Mouse (Mus musculus) hindlimb bud, embryonic 11.5 days (tissue): ENCODE results near the gene Ankrd44.
"Not testable (repeated sequence)": the region's sequence is repeated elsewhere in the genome, so short reads cannot be mapped to it uniquely, and the experiment has no call there.

Experiments
- DNase-seq: peaks from one replicate; pipeline ENCODE4 v3.0.0-alpha.2; 2012; ENCODE audit warnings: low read depth, low spot score; ENCODE audit errors: extremely low spot score

Ankrd44 gene

GRCm38 (mm10) chr1:54925971-54926771 lies at the start of gene Ankrd44:
Gene Ankrd44 (minus strand): TSS chr1:54926387.
- no peak for DNase-seq

DNA sequence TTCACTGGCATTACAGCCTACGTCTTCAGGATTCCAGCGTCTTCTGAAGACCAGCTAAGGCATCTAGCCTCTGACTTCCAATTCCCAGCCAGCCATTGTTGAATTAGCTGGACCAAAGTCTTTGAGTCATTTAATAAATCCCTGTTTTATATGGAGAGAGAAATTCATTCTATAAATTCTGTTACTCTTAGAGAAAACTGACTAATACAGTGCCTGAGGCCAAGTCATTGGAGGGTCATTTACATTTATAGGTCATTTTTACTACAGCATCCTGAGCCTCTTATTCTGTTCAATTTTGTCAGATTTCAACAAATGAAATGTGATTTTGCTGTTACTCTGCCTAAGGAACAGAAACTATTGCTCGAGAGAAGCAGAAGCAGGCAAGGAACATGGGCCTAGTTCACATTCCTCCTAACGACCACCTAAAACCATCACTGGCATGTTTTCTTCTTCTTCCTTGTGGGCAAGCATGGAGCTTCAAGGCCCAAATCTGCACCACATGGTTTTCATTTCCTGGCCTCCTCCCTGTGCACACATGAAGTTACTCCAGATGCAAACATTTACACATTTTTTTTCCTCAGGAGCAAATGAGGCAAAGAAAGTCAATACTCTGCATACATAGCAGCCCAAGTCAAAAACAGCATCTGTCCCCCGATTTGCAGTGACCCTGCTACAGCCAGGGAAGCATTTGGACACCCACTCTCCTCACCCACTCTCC lies 45.7 kb upstream of the Ankrd44 start:
- DNase-seq, result peak; percentile 35

GRCm38 (mm10) chr1:54966858-54967257 lies 40.7 kb upstream of the Ankrd44 start:
- no peak for DNase-seq

GRCm38 (mm10) chr1:54965159-54965995 lies 39.2 kb upstream of the Ankrd44 start:
- DNase-seq, result no peak

DNA sequence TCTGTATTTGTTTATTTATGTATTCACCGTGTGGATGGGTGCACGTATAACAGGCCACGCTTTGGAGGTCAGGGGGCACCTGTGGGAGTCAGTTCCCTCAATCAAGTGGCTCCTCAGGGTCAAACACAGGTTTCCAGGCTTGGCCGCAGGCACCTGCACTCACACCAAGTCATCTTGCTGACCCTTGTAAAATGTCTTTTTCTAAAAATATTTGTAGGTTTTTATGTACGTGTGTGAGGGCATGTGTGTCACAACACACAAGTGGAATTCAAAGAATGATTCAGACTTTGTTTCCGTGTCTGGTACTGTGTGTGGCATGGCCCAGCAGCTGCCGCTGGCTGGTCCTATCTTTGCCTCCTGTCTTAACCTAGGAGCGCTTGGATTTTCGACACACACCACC lies 35.5 kb upstream of the Ankrd44 start:
- no peak for DNase-seq

DNA sequence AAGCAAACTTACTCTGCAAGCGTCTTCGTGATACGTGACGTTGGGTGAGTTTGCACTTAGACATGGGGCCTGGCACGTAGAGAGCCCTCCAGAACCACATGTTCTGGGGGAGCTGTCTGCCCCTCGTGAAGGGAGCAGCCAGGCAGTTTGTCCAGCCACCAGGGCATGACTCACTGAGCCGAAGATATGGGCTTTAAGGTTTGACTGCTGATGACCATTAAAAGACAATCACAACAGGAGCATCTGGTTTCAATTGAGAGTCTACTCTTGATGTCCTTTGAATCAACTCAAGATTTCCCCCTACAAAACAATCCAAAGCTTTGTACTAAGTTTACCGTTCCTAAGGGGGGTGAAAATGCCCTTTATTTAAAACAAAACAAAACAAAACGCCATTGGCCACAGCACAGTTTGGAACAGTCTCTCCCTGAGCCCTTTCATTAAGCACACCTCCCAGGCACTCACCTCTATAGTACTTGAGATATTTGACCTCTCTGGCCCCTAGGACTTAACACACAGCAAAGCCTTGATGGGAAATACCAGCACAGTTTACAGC lies 34.5 kb upstream of the Ankrd44 start:
- DNase-seq, result peak; percentile 42

DNA sequence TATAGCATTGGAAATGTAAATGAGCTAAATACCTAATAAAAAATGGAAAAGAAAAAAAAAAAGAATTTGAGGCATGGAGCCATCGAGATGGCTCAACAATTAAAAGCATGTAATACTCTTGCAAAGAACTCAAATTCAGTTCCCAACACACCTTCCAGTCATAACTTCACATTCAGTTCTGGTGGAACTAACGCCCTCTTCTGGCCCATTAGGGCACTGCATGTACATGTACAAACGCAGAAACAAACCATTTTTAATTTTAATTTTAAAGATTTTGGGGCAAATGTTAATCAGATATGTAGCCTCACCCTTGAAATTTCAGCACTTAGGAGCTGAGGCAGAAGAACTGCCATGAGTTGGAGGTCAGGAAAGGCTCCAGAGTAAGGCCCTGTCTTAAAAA lies 32.3 kb upstream of the Ankrd44 start:
- DNase-seq, result no peak

DNA sequence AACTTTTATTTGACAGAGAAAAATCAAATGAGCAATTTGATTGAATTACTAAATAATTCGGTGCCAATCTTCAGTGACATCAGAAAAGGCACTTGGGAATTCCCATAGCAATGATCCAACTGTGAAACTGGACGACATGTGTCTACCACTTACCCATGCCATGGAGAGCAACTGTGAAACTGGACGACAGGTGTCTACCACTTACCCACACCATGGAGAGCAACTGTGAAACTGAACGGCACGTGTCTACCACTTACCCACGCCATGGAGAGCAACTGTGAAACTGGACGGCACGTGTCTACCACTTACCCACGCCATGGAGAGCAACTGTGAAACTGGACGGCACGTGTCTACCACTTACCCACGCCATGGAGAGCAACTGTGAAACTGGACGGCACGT lies 30.8 kb upstream of the Ankrd44 start:
- DNase-seq, result not testable (repeated sequence)

- no peak for DNase-seq
Measured at GRCm38 (mm10) chr1:54954856-54955255, 28.7 kb upstream of the Ankrd44 start.

DNA sequence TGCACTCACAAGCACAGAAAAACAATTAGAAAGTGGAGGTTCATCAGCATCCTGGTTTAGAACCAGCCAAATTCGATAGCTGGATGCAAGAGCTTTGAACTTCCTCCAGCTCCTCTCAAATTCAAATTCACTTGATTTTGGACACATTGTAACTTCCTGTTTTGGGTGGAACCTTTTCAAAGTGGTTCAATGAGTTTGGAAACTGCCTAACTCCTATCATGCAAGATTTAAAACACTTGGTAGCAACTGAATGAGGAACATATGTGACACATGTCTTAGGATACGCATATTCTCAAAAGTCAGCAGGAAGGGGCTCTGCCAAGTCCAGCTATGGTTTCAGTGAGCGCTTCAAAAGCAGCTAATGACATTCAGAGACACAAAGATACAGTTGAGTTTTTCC lies 18.5 kb upstream of the Ankrd44 start:
- no peak for DNase-seq

DNA sequence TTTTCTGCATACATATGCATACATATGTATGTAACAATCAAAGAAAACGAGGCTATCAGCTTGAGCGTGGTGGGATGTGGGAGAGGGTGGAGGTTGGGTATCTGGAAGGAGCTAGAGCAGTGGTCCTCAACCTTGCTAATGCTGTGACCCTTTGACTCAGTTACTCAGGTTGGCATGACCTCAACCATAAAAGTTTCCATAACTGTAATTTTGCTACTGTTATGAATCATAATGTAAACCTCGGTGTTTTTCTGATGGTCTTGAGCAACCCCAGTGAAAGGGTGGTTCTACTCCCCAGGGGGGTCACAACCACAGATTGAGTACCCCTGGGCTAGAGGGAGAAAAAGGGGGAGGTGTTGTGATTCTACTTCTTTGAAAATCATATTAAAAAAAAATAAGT lies 9.3 kb upstream of the Ankrd44 start:
- DNase-seq, result no peak

GRCm38 (mm10) chr1:54934911-54935310 lies 8.7 kb upstream of the Ankrd44 start:
- DNase-seq, result no peak

- DNase-seq, result no peak
Measured at GRCm38 (mm10) chr1:54933646-54934045, 7.5 kb upstream of the Ankrd44 start.

DNA sequence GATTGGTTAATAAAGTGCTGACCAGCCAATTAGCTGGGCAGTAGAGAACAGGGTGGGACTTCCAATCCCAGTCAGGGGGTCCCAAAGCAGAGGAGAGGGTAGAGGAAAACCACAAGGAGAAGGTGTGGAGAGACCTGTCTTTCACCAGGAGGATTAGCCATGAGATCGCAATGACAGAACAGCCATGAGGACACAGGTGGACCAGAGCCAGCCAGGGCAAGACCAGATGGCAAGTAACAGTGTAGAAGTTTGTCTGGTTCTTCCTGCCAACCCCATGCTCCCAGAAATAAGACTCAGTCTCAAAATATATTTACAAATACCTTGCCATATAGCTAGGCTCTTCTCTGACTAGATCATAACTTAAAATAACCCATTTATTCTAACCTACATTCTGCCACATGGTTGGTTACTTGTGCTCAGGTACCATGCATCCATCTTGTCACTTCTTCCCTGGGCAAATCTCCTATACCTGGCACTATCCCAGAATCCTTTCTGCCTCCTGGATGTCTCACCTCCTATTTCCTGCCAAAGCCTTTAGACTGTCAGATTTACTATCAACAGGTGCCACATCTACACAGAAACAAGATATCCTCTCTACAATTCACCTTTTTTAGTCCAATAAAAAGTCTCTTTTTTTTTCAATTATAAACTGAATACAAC lies 6.4 kb upstream of the Ankrd44 start:
- DNase-seq, result no peak

DNA sequence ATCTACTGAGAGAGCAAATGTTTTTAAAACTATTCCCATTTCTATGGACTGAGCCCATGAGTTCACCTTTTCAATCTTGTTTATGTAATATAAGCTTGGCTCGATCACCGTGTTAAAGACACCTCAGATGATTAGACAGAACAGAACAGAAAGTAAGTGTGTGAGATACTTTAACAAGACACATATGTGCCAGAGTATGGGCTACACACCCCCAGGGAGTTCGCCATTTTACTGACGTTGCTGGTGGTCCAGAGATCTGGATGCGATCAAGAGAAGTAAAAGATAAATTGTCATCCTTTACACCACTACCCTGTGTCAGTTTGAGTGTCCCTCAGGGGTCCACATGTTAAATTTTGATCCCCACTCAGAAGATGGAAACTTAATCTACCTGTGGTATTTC lies 5.0 kb upstream of the Ankrd44 start:
- no peak for DNase-seq

GRCm38 (mm10) chr1:54930670-54931200 lies 4.5 kb upstream of the Ankrd44 start:
- no peak for DNase-seq

- no peak for DNase-seq
Measured at GRCm38 (mm10) chr1:54925451-54925934, 694 bp downstream of the Ankrd44 start.

DNA sequence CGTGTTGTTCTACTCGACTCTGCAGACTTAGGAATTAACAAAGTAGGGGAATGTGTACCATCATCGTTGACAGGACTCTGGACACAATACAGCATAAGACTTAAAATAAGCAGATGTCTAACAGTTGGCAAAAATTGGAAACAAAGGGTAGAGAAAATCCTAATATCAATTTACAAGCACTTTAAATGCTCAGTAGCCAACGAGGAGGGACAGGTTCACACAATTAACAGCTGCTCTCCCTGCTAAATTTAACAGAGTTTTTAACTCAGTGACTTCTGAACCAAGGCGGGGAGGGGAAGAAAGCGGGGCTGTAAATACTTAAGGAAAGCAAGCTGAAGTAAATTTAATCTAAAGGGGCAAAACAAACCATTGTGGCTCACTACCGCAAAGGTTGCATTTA lies 1.4 kb downstream of the Ankrd44 start:
- DNase-seq, result no peak

DNA sequence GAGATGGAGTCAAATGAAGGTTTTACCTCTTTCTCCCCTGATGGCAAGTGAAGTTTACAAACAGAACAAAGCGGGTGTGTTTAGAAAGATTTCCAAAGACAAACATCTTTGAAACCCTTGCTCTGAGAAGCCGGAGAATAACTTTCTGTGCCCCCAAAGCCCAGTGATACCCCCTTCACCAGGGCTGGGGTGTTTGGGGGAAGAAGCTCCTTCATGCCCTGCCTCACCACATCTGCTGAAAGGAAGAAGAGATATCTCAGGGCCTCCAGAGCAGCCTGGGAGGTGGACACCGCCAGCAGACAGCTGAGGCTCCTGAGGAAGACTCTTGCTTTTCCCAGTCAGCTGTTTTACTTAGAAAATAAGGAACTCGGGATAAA lies 1.9 kb downstream of the Ankrd44 start:
- DNase-seq, result no peak
